Mouse (Mus musculus) lung, embryonic 14.5 days (tissue): Measurements from ENCODE around the gene Eva1a. TPM values are rescaled to one million over a fixed set of nuclear protein-coding genes. Genes with fewer than 3 reads are reported as not detected.

Source experiments
- ATAC-seq: fragments of 200-750 bp; cut with Nextera tagmentation; 2 replicates; pipeline ENCODE4 v1.8.0; 2017; ENCODE audit warnings: mild to moderate bottlenecking, moderate TSS enrichment, moderate library complexity; ENCODE audit not compliant: insufficient read depth
- DNase-seq: peaks from one replicate; pipeline ENCODE4 v3.0.0-alpha.2; 2015
- H3K27ac ChIP-seq: fragments of 300-500 bp; sonication (generic); 2 replicates; pipeline ENCODE4 v1.5.1; 2014; ENCODE audit warnings: low read depth, mild to moderate bottlenecking, moderate library complexity
- H3K27me3 ChIP-seq: fragments of 300-500 bp; sonication (generic); 2 replicates; pipeline ENCODE4 v1.6.1; 2014; ENCODE audit warnings: low read length, control low read depth; ENCODE audit not compliant: insufficient read depth
- H3K36me3 ChIP-seq: fragments of 300-500 bp; sonication (generic); 2 replicates; pipeline ENCODE4 v1.6.1; 2014; ENCODE audit warnings: control low read depth; ENCODE audit not compliant: insufficient read depth
- H3K4me1 ChIP-seq: fragments of 300-500 bp; sonication (generic); 2 replicates; pipeline ENCODE4 v1.6.1; 2014; ENCODE audit warnings: antibody characterized with exemption, control low read depth; ENCODE audit not compliant: insufficient read depth
- H3K4me2 ChIP-seq: fragments of 300-500 bp; sonication (generic); 2 replicates; pipeline ENCODE4 v1.6.1; 2014; ENCODE audit warnings: mild to moderate bottlenecking
- H3K4me3 ChIP-seq: fragments of 300-500 bp; sonication (generic); 2 replicates; pipeline ENCODE4 v1.5.1; 2014; ENCODE audit warnings: low read depth, low read length
- H3K9ac ChIP-seq: fragments of 300-500 bp; sonication (generic); 2 replicates; pipeline ENCODE4 v1.6.1; 2014
- H3K9me3 ChIP-seq: fragments of 300-500 bp; sonication (generic); 2 replicates; pipeline ENCODE4 v1.6.1; 2016; ENCODE audit warnings: low read depth, low read length, control low read depth
- CTCF ChIP-seq: IDR thresholded peaks from 2 replicates; pipeline ENCODE4 v1.5.1; 2016; ENCODE audit warnings: antibody characterized with exemption, low read depth
- WGBS: fragments of 180-500 bp; shearing (Covaris S2); extraction: QIAGEN DNeasy Blood & Tissue Kit; methylation state at CpG from one replicate; pipeline ENCODE4 v1.1.7; 2014; 5-methylcytosine and 5-hydroxymethylcytosine counted together
- polyA plus RNA-seq: library from polyadenylated mRNA; unstranded; fragments of >200 nt; fragmentation: Nextera tagmentation; extraction: Ambion mirVana; gene quantifications from 2 replicates; pipeline ENCODE4 v1.2.1, GENCODE M21; 2014

Eva1a gene
- polyA plus RNA-seq, 1 experiment from 2014 or later: 53.7 TPM

- Histone ChIP-seq H3K4me3 (no peak overlapping the region), H3K4me2 (no peak overlapping the region), H3K4me1 (no peaks in the 10 kb centered on the region), H3K9ac (no peak overlapping the region), H3K27ac (no peak overlapping the region), H3K36me3 (peaks cover 27% of the 10 kb centered on the region), H3K9me3 (no peaks in the 10 kb centered on the region), H3K27me3 (no peaks in the 10 kb centered on the region)
- TF ChIP-seq CTCF: no peak
- WGBS: 56% methylated on average over 3 of the region's 3 CpGs
- ATAC-seq (peak; percentile 88; the same call in 1 of the 2 replicates), DNase-seq (peak; percentile 47)
These were observed 43.4 kb downstream of the Eva1a start for GRCm38 (mm10) chr6:82084235-82084634.

- no peak for TF ChIP-seq CTCF
- Histone ChIP-seq H3K4me3 (no peak overlapping the region), H3K9ac (no peak overlapping the region), H3K36me3 (peaks cover 24% of the 10 kb centered on the region), H3K9me3 (no peaks in the 10 kb centered on the region), H3K4me1 (no peaks in the 10 kb centered on the region), H3K27ac (no peak overlapping the region), H3K4me2 (no peak overlapping the region), H3K27me3 (no peaks in the 10 kb centered on the region)
- DNase-seq (no peak), ATAC-seq (no peak)
- WGBS: 76% methylated on average over 8 of the region's 8 CpGs
These were observed 44.6 kb downstream of the Eva1a start for GRCm38 (mm10) chr6:82085313-82085908.

- DNase-seq (no peak), ATAC-seq (no peak)
- Histone ChIP-seq H3K4me2 (no peak overlapping the region), H3K4me1 (no peaks in the 10 kb centered on the region), H3K4me3 (no peak overlapping the region), H3K9ac (no peak overlapping the region), H3K9me3 (no peaks in the 10 kb centered on the region), H3K36me3 (peaks cover 24% of the 10 kb centered on the region), H3K27ac (no peak overlapping the region), H3K27me3 (no peaks in the 10 kb centered on the region)
- WGBS: 84% methylated on average over 4 of the region's 4 CpGs
- TF ChIP-seq CTCF: no peak
These were observed 47.3 kb downstream of the Eva1a start for GRCm38 (mm10) chr6:82088133-82088532.

- WGBS: 17% methylated on average over 28 of the region's 28 CpGs
- Histone ChIP-seq H3K36me3 (peaks cover 17% of the 10 kb centered on the region), H3K9me3 (no peaks in the 10 kb centered on the region), H3K4me3 (no peak overlapping the region), H3K27me3 (no peaks in the 10 kb centered on the region), H3K4me2 (peak overlapping the region; percentile 24; the same call in 1 of the 2 replicates), H3K9ac (no peak overlapping the region), H3K4me1 (no peaks in the 10 kb centered on the region), H3K27ac (no peak overlapping the region)
- ATAC-seq (no peak), DNase-seq (peak; percentile 22)
- no peak for TF ChIP-seq CTCF
These were observed 50.9 kb downstream of the Eva1a start for GRCm38 (mm10) chr6:82091773-82092172.

DNA sequence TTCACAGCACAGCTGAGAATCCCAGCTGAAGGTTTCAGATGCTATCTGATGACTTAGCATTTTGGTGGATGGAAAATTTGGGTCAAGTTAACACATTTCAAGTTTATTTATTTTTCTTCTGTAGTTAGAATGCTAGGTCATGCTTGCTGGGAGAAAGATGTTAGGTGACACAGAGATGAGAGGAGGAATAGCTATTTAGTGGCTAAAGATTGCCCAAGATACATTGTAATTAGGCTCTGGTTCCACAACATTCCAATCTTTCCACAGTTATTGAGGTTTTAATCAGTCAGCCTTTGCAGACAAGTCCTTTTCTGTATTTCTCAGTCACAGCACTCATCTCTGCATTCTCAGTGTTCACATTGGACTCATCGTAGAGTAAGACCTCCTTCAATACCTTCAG is 56.9 kb downstream of the Eva1a start:
- TF ChIP-seq CTCF: no peak
- DNase-seq (no peak), ATAC-seq (no peak)
- Histone ChIP-seq H3K9me3 (no peaks in the 10 kb centered on the region), H3K4me1 (no peaks in the 10 kb centered on the region), H3K9ac (no peak overlapping the region), H3K27me3 (no peaks in the 10 kb centered on the region), H3K27ac (no peak overlapping the region), H3K4me3 (no peak overlapping the region), H3K36me3 (no peaks in the 10 kb centered on the region), H3K4me2 (no peak overlapping the region)
- WGBS: 93% methylated on average over 1 of the region's 1 CpGs

DNA sequence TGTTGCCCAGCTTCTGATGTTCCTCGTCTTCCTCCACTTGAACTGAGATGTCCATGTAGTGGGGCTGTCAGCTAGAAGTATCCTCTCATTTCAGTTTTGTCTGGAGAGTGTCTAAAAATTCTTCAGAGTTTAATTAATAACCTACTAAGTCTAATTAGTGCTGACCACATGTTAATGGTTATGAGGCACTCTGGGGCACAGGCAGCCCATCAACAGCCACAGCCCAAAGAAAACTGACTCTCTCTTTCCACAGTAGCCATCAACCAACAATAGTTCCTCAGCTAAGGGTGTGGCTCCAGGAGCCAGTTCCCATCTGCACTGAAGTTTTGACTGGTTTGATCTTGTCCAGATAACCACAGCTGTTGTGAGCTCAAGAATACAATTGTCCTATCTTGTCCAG is 57.6 kb downstream of the Eva1a start:
- H3K4me2 ChIP-seq: no peak overlapping the region
- H3K4me1 ChIP-seq: no peaks in the 10 kb centered on the region
- H3K27me3 ChIP-seq: no peaks in the 10 kb centered on the region
- no peak for TF ChIP-seq CTCF
- ATAC-seq (no peak), DNase-seq (no peak)
- no peak overlapping the region for H3K4me3 ChIP-seq
- H3K36me3 ChIP-seq: no peaks in the 10 kb centered on the region
- H3K9me3 ChIP-seq: no peaks in the 10 kb centered on the region
- H3K27ac ChIP-seq: no peak overlapping the region
- 76% methylated on average over 1 of the region's 1 CpGs for WGBS
- H3K9ac ChIP-seq: no peak overlapping the region

DNA sequence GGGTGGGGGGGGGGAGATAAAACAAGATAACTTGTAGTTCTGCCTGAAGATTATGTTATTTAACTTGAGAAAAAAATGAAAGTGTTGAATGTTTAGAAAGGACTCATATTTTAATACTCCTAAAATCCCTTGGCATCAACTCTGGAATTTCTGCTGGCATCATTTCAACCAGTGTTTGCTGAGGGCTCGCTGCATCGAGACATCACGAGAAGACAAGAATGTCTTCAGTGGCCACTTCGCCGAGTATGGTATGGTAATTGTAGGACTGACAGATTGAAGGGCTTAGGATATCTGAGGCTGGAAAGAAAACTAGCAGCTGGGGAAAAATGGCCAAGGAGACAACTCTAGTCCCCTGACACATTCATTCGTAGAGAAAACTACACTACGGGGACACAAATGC is 69.6 kb downstream of the Eva1a start:
- Histone ChIP-seq H3K27me3 (no peaks in the 10 kb centered on the region), H3K27ac (peak overlapping the region; percentile 91), H3K4me1 (peaks cover 11% of the 10 kb centered on the region; the same call in 1 of the 2 replicates), H3K36me3 (no peaks in the 10 kb centered on the region), H3K9me3 (no peaks in the 10 kb centered on the region), H3K4me2 (no peak overlapping the region), H3K9ac (no peak overlapping the region), H3K4me3 (no peak overlapping the region)
- peak; percentile 93 for DNase-seq
- no peak for ATAC-seq
- 36% methylated on average over 7 of the region's 7 CpGs for WGBS
- no peak for TF ChIP-seq CTCF

- 83% methylated on average over 1 of the region's 1 CpGs for WGBS
- H3K4me2 ChIP-seq: no peak overlapping the region
- DNase-seq: peak; percentile 32
- no peak for TF ChIP-seq CTCF
- peaks cover 16% of the 10 kb centered on the region; the same call in 1 of the 2 replicates for H3K4me1 ChIP-seq
- H3K9me3 ChIP-seq: no peaks in the 10 kb centered on the region
- no peak overlapping the region for H3K9ac ChIP-seq
- no peak for ATAC-seq
- H3K4me3 ChIP-seq: no peak overlapping the region
- H3K27me3 ChIP-seq: no peaks in the 10 kb centered on the region
- no peaks in the 10 kb centered on the region for H3K36me3 ChIP-seq
- H3K27ac ChIP-seq: peak overlapping the region; percentile 91
These were observed 70.3 kb downstream of the Eva1a start for GRCm38 (mm10) chr6:82111111-82111510.
